Mouse (Mus musculus) MEL (cell line): ENCODE results near the gene Isl1.

Experiments used
- CTCF ChIP-seq, 3 experiments: IDR thresholded peaks in 2 of 3; conservative IDR thresholded peaks in 1 of 3; 2 replicates each; pipeline ENCODE4 v1.5.1; 2011 to 2012; ENCODE audit warnings: low read length in 3 of 3, low read depth in 2 of 3, mild to moderate bottlenecking in 2 of 3, improper control_type of control experiment in 1 of 3, inconsistent platforms in 1 of 3, mixed read lengths in 1 of 3, moderate library complexity in 1 of 3; ENCODE audit not compliant: control insufficient read depth in 1 of 3, insufficient read depth in 1 of 3, poor library complexity in 1 of 3, severe bottlenecking in 1 of 3
- ELF1 ChIP-seq: IDR thresholded peaks from 2 replicates; pipeline ENCODE4 v1.6.1; 2014; ENCODE audit warnings: low read depth, mild to moderate bottlenecking, inconsistent platforms, low read length, improper control_type of control experiment, moderate library complexity
- GABPA ChIP-seq: IDR thresholded peaks from 2 replicates; pipeline ENCODE4 v1.6.1; 2012; ENCODE audit warnings: low read depth, mild to moderate bottlenecking, inconsistent platforms, low read length, improper control_type of control experiment, moderate library complexity
- GATA1 ChIP-seq: IDR thresholded peaks from 2 replicates; pipeline ENCODE4 v1.6.1; 2011; ENCODE audit warnings: low read depth, low read length, improper control_type of control experiment
- HCFC1 ChIP-seq: IDR thresholded peaks from 2 replicates; pipeline ENCODE4 v1.6.1; 2012; ENCODE audit warnings: low read depth, mild to moderate bottlenecking, inconsistent platforms, low read length, improper control_type of control experiment, moderate library complexity
- MAFK ChIP-seq: IDR thresholded peaks from 2 replicates; pipeline ENCODE4 v1.6.1; 2011; ENCODE audit warnings: low read depth, mild to moderate bottlenecking, low read length, improper control_type of control experiment, borderline replicate concordance
- MYB ChIP-seq: IDR thresholded peaks from 2 replicates; pipeline ENCODE4 v1.6.1; 2011; ENCODE audit warnings: mild to moderate bottlenecking, low read depth, low read length, improper control_type of control experiment
- POLR2A ChIP-seq, 2 experiments: IDR thresholded peaks; 2 replicates each; pipeline ENCODE4 v1.6.1; 2011 to 2012; ENCODE audit warnings: low read length in 2 of 2, mild to moderate bottlenecking in 2 of 2, control low read depth in 1 of 2, improper control_type of control experiment in 1 of 2, low read depth in 1 of 2, moderate library complexity in 1 of 2; ENCODE audit not compliant: control insufficient read depth in 1 of 2, insufficient read depth in 1 of 2, poor library complexity in 1 of 2
- POLR2AphosphoS2 ChIP-seq: IDR thresholded peaks from 2 replicates; pipeline ENCODE4 v1.6.1; 2011; ENCODE audit warnings: low read length, improper control_type of control experiment
- USF1 ChIP-seq: IDR thresholded peaks from 2 replicates; pipeline ENCODE4 v1.6.1; 2014; ENCODE audit warnings: low read depth, mild to moderate bottlenecking, inconsistent platforms, low read length, improper control_type of control experiment, moderate library complexity

DNA sequence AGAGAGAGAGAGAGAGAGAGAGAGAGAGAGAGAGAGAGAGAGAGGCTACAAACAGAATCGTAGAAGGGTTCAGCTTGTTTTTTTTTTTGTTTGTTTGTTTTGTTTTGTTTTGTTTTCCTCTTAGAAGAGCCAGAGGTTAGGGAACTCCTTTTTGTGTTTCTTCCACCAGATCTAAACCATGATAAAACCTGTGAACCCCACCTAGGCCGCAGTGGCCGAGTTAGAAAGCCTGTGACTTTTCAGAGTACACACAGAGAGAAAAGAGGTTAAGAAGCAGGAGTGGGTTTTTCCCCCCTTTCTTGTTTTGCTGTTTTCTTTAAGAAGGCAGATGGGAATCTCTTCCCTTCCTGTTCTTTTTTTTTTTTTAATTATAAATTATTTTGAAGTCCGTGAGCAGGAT lies 1.5 kb upstream of the Isl1 start:
- no peak for TF ChIP-seq GATA1
- no peak for TF ChIP-seq CTCF (IDR thresholded peaks at IDR 0.05 in 2 of 3, conservative IDR thresholded peaks at IDR 0.05 in 1 of 3; ENCODE audit: control insufficient read depth in 1 of 3, insufficient read depth in 1 of 3, low read depth in 2 of 3, low read length in 3 of 3, poor library complexity in 1 of 3, severe bottlenecking in 1 of 3)
- TF ChIP-seq MAFK = no peak
- no peak for TF ChIP-seq POLR2A (IDR thresholded peaks at IDR 0.05; ENCODE audit: control insufficient read depth in 1 of 2, insufficient read depth in 1 of 2, low read depth in 1 of 2, low read length in 2 of 2, poor library complexity in 1 of 2)
- TF ChIP-seq HCFC1 = no peak
- no peak for TF ChIP-seq GABPA
- TF ChIP-seq POLR2AphosphoS2 = no peak
- no peak for TF ChIP-seq ELF1
- TF ChIP-seq MYB = no peak
- TF ChIP-seq USF1 = no peak
